8 mouse cellular contexts compared by ENCODE assay signal in genomic region chr1:131910001-131910648, GRCm38 (mm10). TPM values are rescaled to one million over a fixed set of nuclear protein-coding genes. Genes with fewer than 3 reads are reported as not detected.
A peak's percentile ranks its signal among the peaks of the same experiment; 100 is the strongest.
DNase-seq lines count a peak whose midpoint lies in the region; ATAC-seq lines count a peak whose summit lies in the region.

TSS of gene Nucks1 (plus strand) at chr1:131910534.

- peak within 1 kb of the TSS; percentile 54 for H3K4me2 ChIP-seq in hindbrain, embryonic 11.5 days (replicated peaks; ENCODE audit: low read depth, low read length)

- peak; percentile 99 for ATAC-seq in hindbrain, embryonic 11.5 days (ENCODE audit: low FRiP score)

- H3K36me3 ChIP-seq in hindbrain, embryonic 11.5 days (ENCODE audit: control insufficient read depth, insufficient read depth, low read length), result no peaks in the 10 kb centered on the region

- no peaks in the 10 kb centered on the region for H3K4me1 ChIP-seq in hindbrain, embryonic 11.5 days (replicated peaks; ENCODE audit: control insufficient read depth, insufficient read depth, low read length)

- peak; percentile 100 for DNase-seq in Muller cell, postnatal 12 days (ENCODE audit: inconsistent ontology term)
- peak; percentile 100 for DNase-seq in cerebellum, adult 9-11 months
- DNase-seq in frontal cortex, adult 2 months (ENCODE audit: extremely low spot score in 1 of 2, low spot score in 1 of 2), result peak; percentile 99
- DNase-seq in hindbrain, embryonic 11.5 days (ENCODE audit: low spot score), result peak; percentile 98
- peak; percentile 99 for DNase-seq in layer of hippocampus, postnatal 10 days (ENCODE audit: low spot score in 2 of 2)
- DNase-seq in lung, postnatal 10 days, result peak; percentile 100
- DNase-seq in ovary, postnatal 36 days (ENCODE audit: low spot score), result peak; percentile 99
- peak; percentile 100 for DNase-seq in thymus, postnatal 25 days

- peak within 1 kb of the TSS; percentile 94 for H3K4me3 ChIP-seq in hindbrain, embryonic 11.5 days (ENCODE audit: low read depth, low read length)

- no peaks in the 10 kb centered on the region for H3K27me3 ChIP-seq in hindbrain, embryonic 11.5 days (ENCODE audit: control insufficient read depth, insufficient read depth, low read length)

- under 1% methylated on average over 35 of the region's 35 CpGs for WGBS in hindbrain, embryonic 11.5 days

- peak within 1 kb of the TSS; percentile 97 for H3K27ac ChIP-seq in hindbrain, embryonic 11.5 days (ENCODE audit: low read depth, low read length)

- H3K9me3 ChIP-seq in hindbrain, embryonic 11.5 days (ENCODE audit: control insufficient read depth, low read length), result no peaks in the 10 kb centered on the region

- peak within 1 kb of the TSS; percentile 98 for H3K9ac ChIP-seq in hindbrain, embryonic 11.5 days (ENCODE audit: low read depth, low read length)

RNA-seq across cellular contexts. Expression of gene Nucks1, which starts in this region (rescaled TPM):
- 63.2 and 63.8 TPM in 2 replicates for polyA plus RNA-seq in frontal cortex, adult 2 months (2012; rRNA removed)
- 53.3 and 66.1 TPM in 2 replicates for polyA plus RNA-seq in hindbrain, embryonic 11.5 days (2014; fragmentation: Nextera tagmentation; extraction: Ambion mirVana)
- total RNA-seq in layer of hippocampus, postnatal 10 days (2021), result 100 to 1,000 TPM; 175 to 190 TPM

Comparison
In these comparisons a context has a peak if more than half of its experiments do, and no peak if none do; other contexts are left out.
1. Peak in every context shown above with its lines: DNase-seq, ATAC-seq, H3K4me3 ChIP-seq and H3K27ac ChIP-seq.